Mouse (Mus musculus) testis, adult 2 months (tissue): Measurements from ENCODE around the gene Immt.

Experiments used
- CTCF ChIP-seq: fragments of 200-500 bp; IDR thresholded peaks from 2 replicates; pipeline ENCODE4 v1.5.1; 2012; ENCODE audit warnings: low read depth, mild to moderate bottlenecking, inconsistent platforms, low read length, moderate library complexity; ENCODE audit not compliant: control insufficient read depth, insufficient read depth, insufficient replicate concordance
- POLR2A ChIP-seq: fragments of 200-500 bp; IDR thresholded peaks from 2 replicates; pipeline ENCODE4 v1.6.1; 2012; ENCODE audit warnings: low read depth, mild to moderate bottlenecking, inconsistent platforms, low read length, moderate library complexity; ENCODE audit not compliant: control insufficient read depth

- TF ChIP-seq CTCF, result no peak
- no peak for TF ChIP-seq POLR2A
These were observed 8.0 kb upstream of the Immt start for GRCm38 (mm10) chr6:71823085-71823484.
